Mouse (Mus musculus): ENCODE measurements around the gene Mn1.

GRCm38 (mm10) chr5:111376276-111377020 is 40.7 kb upstream of the Mn1 start:
- TF ChIP-seq POLR2A (IDR thresholded peaks at IDR 0.05; ENCODE audit: insufficient read length, low read depth) (no peak), MAX (IDR thresholded peaks at IDR 0.05; ENCODE audit: low read depth) (no peak), USF1 (IDR thresholded peaks at IDR 0.05; ENCODE audit: low read depth) (no peak), E2F4 (IDR thresholded peaks at IDR 0.05; ENCODE audit: insufficient read depth) (no peak)
